Mouse (Mus musculus): Measurements from ENCODE around the gene Etfdh. TPM values are rescaled to one million over a fixed set of nuclear protein-coding genes. Genes with fewer than 3 reads are reported as not detected.

Gene Etfdh
- total RNA-seq (2017) = 71.0 and 75.7 TPM in 2 replicates

DNA sequence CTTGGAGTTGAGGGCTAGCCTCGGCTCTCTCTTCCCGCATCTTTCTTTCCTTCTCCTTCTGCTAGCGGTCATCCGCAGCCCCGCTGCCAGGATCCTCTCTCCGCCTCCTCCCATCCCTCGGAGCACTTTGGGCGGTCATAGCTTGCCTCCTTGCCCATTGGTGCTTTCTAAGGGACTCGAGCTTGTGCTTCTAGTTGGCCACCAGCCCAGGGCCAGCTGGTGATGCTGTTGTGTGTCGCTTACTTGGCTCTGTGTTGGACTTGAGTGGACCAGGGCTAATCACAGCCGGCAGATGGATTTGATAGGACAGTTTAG lies at the start of gene Etfdh:
Gene Etfdh (minus strand): TSS at position 85 of the 315 bp plus-strand sequence.
- ATAC-seq (replicated peaks; ENCODE audit: low read depth, poor library complexity, severe bottlenecking) = peak; percentile 27

DNA sequence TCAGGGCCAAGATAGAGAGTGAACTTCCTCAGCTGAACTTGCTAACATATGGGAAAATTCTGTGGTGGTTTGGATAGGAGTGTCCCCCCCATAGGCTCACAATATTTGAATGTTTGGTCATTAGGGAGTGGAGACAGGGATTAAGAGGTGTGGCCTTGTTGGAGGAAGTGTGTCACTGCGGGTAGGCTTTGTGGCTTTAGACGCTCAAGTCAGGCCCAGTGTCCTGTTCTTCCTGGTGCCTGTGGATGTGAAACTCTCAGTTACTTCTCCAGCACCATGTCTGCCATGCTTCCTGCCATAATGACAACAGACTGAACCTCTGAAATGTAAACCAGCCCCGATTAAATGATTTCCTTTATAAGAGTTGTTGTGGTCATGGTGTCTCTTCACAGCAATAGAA lies 47.1 kb upstream of the Etfdh start:
- 0 out of 2 replicates have a peak, but pooled peaks have one; percentile 36 for ATAC-seq (replicated peaks; ENCODE audit: low read depth, poor library complexity, severe bottlenecking)

- ATAC-seq (replicated peaks; ENCODE audit: low read depth, poor library complexity, severe bottlenecking) = no peak
These were observed 45.3 kb upstream of the Etfdh start for GRCm38 (mm10) chr3:79674641-79675040.

DNA sequence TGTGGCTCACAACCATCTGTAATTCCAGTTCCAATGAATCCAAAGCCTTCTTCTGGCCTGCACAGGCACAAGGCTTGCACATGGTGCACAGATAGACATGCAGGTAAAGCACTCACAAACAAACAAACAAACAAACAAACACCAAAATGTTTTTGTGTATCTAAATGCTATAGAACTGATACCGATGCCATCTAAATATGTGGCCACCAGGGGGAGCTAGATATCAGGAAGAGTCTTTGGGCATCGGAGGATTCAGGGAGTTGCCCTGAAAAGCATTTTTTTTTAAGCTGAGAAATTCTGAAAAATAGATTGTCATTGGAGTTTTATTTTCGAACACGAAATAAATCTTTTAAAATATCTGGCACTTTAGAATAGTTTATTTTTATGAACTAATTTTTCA lies 43.8 kb upstream of the Etfdh start:
- 0 out of 2 replicates have a peak, but pooled peaks have one; percentile 73 for ATAC-seq (replicated peaks; ENCODE audit: low read depth, poor library complexity, severe bottlenecking)

GRCm38 (mm10) chr3:79672188-79672587 lies 42.9 kb upstream of the Etfdh start:
- no peak for ATAC-seq (replicated peaks; ENCODE audit: low read depth, poor library complexity, severe bottlenecking)

GRCm38 (mm10) chr3:79670556-79670955 lies 41.3 kb upstream of the Etfdh start:
- no peak for ATAC-seq (replicated peaks; ENCODE audit: low read depth, poor library complexity, severe bottlenecking)

DNA sequence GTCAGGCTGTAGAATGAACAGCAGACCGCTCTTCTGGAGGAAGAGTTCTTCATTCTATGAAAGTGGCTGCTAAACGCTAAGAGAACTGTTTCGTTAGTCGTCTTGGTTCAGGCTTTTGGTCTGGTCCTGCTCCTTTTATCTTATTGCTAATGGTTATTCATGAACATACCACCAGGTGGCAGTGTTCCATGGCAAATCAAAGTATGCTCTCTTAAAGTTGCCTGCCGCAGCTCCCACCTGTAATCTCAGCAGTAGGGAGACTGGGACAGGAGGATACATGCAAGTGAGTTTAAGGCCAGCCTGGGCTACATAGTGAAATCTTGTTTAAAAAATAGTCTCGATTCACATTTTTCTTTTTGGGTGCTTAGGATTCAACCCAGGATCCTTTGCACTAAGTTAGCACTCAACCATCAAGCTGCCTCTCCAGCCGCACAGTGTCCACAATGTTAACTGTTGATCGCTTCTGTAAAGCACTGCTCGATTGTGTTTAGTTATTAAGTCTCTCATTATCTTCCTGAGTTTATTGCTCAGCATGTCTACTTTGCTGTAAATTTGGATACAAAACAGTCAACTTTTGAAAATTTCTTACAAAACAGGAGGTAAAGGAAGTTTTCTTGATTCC lies 35.6 kb upstream of the Etfdh start:
- ATAC-seq (replicated peaks; ENCODE audit: low read depth, poor library complexity, severe bottlenecking) = peak; percentile 92

DNA sequence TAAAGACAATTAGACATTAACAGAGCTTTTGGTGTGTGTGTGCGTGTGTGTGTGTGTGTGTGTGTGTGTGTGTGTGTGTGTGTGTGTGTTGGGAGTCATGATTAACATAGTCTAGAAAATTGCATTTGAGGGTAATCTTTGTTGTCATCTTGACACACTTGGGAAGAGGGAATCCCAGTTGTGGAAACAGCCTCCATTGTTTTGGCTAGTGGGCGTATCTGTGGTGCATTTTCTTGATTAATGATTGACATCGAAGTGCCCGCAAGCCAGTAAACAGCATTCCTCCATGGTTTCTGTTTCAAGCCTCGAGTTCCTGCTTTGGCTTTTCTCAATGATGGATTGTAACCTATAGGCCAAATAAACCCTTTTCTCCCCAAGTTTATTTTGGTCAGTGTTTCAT lies 27.4 kb upstream of the Etfdh start:
- no peak for ATAC-seq (replicated peaks; ENCODE audit: low read depth, poor library complexity, severe bottlenecking)

GRCm38 (mm10) chr3:79652129-79652528 lies 22.8 kb upstream of the Etfdh start:
- no peak for ATAC-seq (replicated peaks; ENCODE audit: low read depth, poor library complexity, severe bottlenecking)

GRCm38 (mm10) chr3:79628561-79629415 lies 512 bp downstream of the Etfdh start, which contains the start of gene 4930579G24Rik:
4930579G24Rik (plus strand) TSS chr3:79629079.
- peak; percentile 93 for ATAC-seq (replicated peaks; ENCODE audit: low read depth, poor library complexity, severe bottlenecking)

GRCm38 (mm10) chr3:79628182-79628560 lies 1.1 kb downstream of the Etfdh start:
- peak; percentile 4 for ATAC-seq (replicated peaks; ENCODE audit: low read depth, poor library complexity, severe bottlenecking)

DNA sequence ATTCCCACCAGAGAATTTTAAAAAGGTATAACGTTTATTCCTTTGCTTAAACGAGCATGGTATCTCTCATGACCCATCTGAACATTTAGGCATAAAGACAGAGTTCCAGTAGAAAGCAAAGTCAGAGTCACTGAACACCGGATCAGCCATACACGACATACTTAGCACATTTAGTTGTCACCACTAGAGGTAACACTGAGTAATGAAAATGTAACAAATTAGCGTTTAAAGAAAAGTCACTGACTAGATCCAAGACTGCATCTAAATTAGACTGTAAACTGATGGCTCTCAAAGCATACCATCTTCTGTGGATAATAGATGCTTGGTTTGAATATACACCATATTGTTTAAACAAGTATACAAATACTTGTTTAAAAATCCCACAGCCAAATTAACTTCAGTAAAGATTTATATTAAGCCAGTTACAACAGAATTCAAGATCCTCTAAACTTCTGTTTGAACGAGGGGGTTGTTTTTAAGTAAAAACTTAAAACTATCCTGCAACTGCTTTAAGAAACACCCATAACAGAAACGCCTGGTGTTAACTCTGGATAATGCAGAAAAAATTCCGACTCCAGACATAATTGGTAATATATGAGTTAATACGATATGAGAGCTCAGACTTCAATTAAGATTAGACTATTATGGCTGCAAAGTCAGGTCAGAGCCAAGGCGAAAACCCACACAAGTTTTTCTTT lies 1.7 kb downstream of the Etfdh start:
- ATAC-seq (replicated peaks; ENCODE audit: low read depth, poor library complexity, severe bottlenecking) = peak; percentile 22

DNA sequence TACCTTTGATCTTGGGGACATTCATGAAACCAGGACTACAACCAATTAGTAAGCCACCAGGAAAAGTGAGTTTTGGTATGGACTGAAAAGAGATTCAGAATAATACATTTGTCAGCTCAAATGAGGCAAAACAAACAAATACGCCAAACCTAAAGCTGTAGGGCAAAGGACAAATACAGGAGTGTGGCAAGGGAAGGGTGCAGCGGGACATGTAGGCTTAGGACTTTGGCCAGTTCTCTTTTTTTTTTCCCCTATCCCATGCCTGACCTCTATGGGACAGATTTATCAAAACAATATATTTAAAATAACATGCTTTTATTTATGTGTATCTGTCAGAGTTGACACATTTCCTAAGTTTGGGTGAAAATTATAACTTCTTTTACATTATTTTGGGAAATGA lies 19.4 kb downstream of the Etfdh start:
- ATAC-seq (replicated peaks; ENCODE audit: low read depth, poor library complexity, severe bottlenecking) = no peak

GRCm38 (mm10) chr3:79595468-79595867 lies 33.8 kb downstream of the Etfdh start:
- no peak for ATAC-seq (replicated peaks; ENCODE audit: low read depth, poor library complexity, severe bottlenecking)

GRCm38 (mm10) chr3:79591793-79592471 lies 37.4 kb downstream of the Etfdh start:
- peak; percentile 7; the same call in 1 of the 2 replicates for ATAC-seq (replicated peaks; ENCODE audit: low read depth, poor library complexity, severe bottlenecking)

GRCm38 (mm10) chr3:79590863-79591792 lies 38.2 kb downstream of the Etfdh start, which contains the start of gene Ppid:
Ppid (plus strand) TSS chr3:79591342.
- ATAC-seq (replicated peaks; ENCODE audit: low read depth, poor library complexity, severe bottlenecking) = peak; percentile 86

GRCm38 (mm10) chr3:79589671-79590070 lies 39.6 kb downstream of the Etfdh start:
- ATAC-seq (replicated peaks; ENCODE audit: low read depth, poor library complexity, severe bottlenecking) = no peak

DNA sequence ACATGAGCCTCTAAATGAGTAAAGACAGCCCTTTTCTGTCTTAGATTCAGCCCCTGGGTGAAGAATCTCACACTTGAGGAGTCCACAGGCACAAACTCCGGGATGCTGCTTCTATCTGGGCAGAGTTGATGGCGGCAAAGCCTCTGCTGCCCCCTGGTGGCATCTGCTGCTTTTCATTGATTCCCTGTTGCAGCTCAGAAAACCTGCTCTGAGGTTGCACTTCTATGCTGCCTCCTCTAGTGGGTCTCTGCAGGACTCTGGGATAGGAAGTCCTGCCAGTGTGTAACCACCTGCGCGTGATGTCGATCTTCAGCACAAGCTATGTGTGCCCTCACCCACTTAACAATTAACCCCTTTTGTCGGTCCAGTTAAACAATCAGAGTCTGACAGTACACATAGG lies 42.5 kb downstream of the Etfdh start:
- ATAC-seq (replicated peaks; ENCODE audit: low read depth, poor library complexity, severe bottlenecking) = peak; percentile 92

GRCm38 (mm10) chr3:79579891-79580575 lies 49.3 kb downstream of the Etfdh start:
- peak; percentile 75 for ATAC-seq (replicated peaks; ENCODE audit: low read depth, poor library complexity, severe bottlenecking)
